In genomic region chr17:62961596-62962291, GRCm38 (mm10) we compare ENCODE assay signal across 9 mouse cellular contexts.
DNase-seq lines count a peak whose midpoint lies in the region; ATAC-seq and TF ChIP-seq lines count a peak whose summit lies in the region.
"Had no signal": no experiment of that assay in that cellular context is flagged by ENCODE, and none has a peak within 500 bp of the region (broad histone marks: within the 10 kb centered on the region; RNA-seq: fewer than 3 reads in every experiment).

No protein-coding gene starts in this region.

- no peaks in the 10 kb centered on the region; the same call in 1 of the 2 replicates for H3K4me1 ChIP-seq in lung, embryonic 16.5 days (replicated peaks; ENCODE audit: control insufficient read depth, insufficient read depth, low read length)
- H3K4me1 ChIP-seq in embryonic facial prominence, embryonic 14.5 days (ENCODE audit: control insufficient read depth, insufficient read depth, low read length), result peaks cover 29% of the 10 kb centered on the region
- no peaks in the 10 kb centered on the region for H3K4me1 ChIP-seq in kidney, adult 2 months (ENCODE audit: control insufficient read depth, insufficient read depth, low read length)
- H3K4me1 ChIP-seq in limb, embryonic 13.5 days, result peaks cover 22% of the 10 kb centered on the region
- peaks cover 8% of the 10 kb centered on the region for H3K4me1 ChIP-seq in forebrain, embryonic 12.5 days

- no peaks in the 10 kb centered on the region for H3K36me3 ChIP-seq in lung, embryonic 16.5 days (ENCODE audit: control insufficient read depth, insufficient read depth, low read length)
- no peaks in the 10 kb centered on the region for H3K36me3 ChIP-seq in embryonic facial prominence, embryonic 14.5 days (ENCODE audit: control insufficient read depth, insufficient read depth, low read length)
- H3K36me3 ChIP-seq in kidney, adult 2 months (ENCODE audit: control insufficient read depth, insufficient read depth, low read length), result no peaks in the 10 kb centered on the region
- H3K36me3 ChIP-seq in limb, embryonic 13.5 days, result no peaks in the 10 kb centered on the region
- H3K36me3 ChIP-seq in forebrain, embryonic 12.5 days (replicated peaks), result no peaks in the 10 kb centered on the region

- ATAC-seq in lung, embryonic 16.5 days (ENCODE audit: low read depth), result peak; percentile 51
- peak; percentile 81 for ATAC-seq in embryonic facial prominence, embryonic 14.5 days (ENCODE audit: low read depth)
- peak; percentile 83 for ATAC-seq in limb, embryonic 13.5 days (ENCODE audit: low FRiP score, low read depth)
- ATAC-seq in forebrain, embryonic 12.5 days (ENCODE audit: low FRiP score), result no peak
- ATAC-seq: inflammation-experienced regulatory T-cells, adult 6 months had no signal

- H3K27ac ChIP-seq in lung, embryonic 16.5 days (ENCODE audit: low read length), result no peak overlapping the region
- H3K27ac ChIP-seq in embryonic facial prominence, embryonic 14.5 days (replicated peaks; ENCODE audit: low read depth, low read length), result peak overlapping the region; percentile 46
- no peak overlapping the region for H3K27ac ChIP-seq in kidney, adult 2 months (ENCODE audit: insufficient read depth, low read depth, low read length)
- no peak overlapping the region for H3K27ac ChIP-seq in limb, embryonic 13.5 days
- H3K27ac ChIP-seq in forebrain, embryonic 12.5 days, result no peak overlapping the region

- TF ChIP-seq CTCF in kidney, adult 2 months (conservative IDR thresholded peaks at IDR 0.05; ENCODE audit: insufficient read depth, insufficient read length, low read depth, low read length), result no peak

- 54% methylated on average over 19 of the region's 19 CpGs for WGBS in lung, embryonic 16.5 days
- 44% methylated on average over 19 of the region's 19 CpGs for WGBS in embryonic facial prominence, embryonic 14.5 days
- 46% methylated on average over 19 of the region's 19 CpGs for WGBS in kidney, adult 2 months
- WGBS in limb, embryonic 13.5 days, result 47% methylated on average over 19 of the region's 19 CpGs
- WGBS in forebrain, embryonic 12.5 days, result 84% methylated on average over 19 of the region's 19 CpGs

- no peak overlapping the region for H3K9ac ChIP-seq in lung, embryonic 16.5 days (ENCODE audit: low read length)
- no peak overlapping the region for H3K9ac ChIP-seq in embryonic facial prominence, embryonic 14.5 days (ENCODE audit: low read depth, low read length)
- H3K9ac ChIP-seq in limb, embryonic 13.5 days, result no peak overlapping the region
- H3K9ac ChIP-seq in forebrain, embryonic 12.5 days, result no peak overlapping the region

- DNase-seq in lung, postnatal 25 days (ENCODE audit: low spot score), result no peak
- DNase-seq in embryonic facial prominence, embryonic 14.5 days (ENCODE audit: low spot score), result peak; percentile 93
- DNase-seq in kidney, adult 2 months, result peak; percentile 39
- no peak for DNase-seq in cerebellum, postnatal 36 days
- DNase-seq: cerebellum, adult 2 months had no signal

- TF ChIP-seq POLR2A in kidney, adult 2 months (IDR thresholded peaks at IDR 0.05; ENCODE audit: low read depth, low read length), result no peak

- no peak overlapping the region for H3K4me3 ChIP-seq in lung, embryonic 16.5 days (ENCODE audit: low read length)
- H3K4me3 ChIP-seq in embryonic facial prominence, embryonic 14.5 days (ENCODE audit: low read depth, low read length), result peak overlapping the region; percentile 2; the same call in 1 of the 2 replicates
- no peak overlapping the region for H3K4me3 ChIP-seq in kidney, adult 2 months (ENCODE audit: insufficient read depth, low read depth, low read length)
- no peak overlapping the region for H3K4me3 ChIP-seq in limb, embryonic 13.5 days
- H3K4me3 ChIP-seq in forebrain, embryonic 12.5 days (replicated peaks), result no peak overlapping the region

- no peaks in the 10 kb centered on the region for H3K9me3 ChIP-seq in lung, embryonic 16.5 days (ENCODE audit: control insufficient read depth, low read length)
- no peaks in the 10 kb centered on the region for H3K9me3 ChIP-seq in embryonic facial prominence, embryonic 14.5 days (ENCODE audit: control insufficient read depth, low read length)
- no peaks in the 10 kb centered on the region for H3K9me3 ChIP-seq in limb, embryonic 13.5 days
- H3K9me3 ChIP-seq in forebrain, embryonic 12.5 days, result no peaks in the 10 kb centered on the region

- H3K27me3 ChIP-seq in lung, embryonic 16.5 days (ENCODE audit: control insufficient read depth, insufficient read depth, low read depth, low read length), result no peaks in the 10 kb centered on the region
- H3K27me3 ChIP-seq in embryonic facial prominence, embryonic 14.5 days (replicated peaks; ENCODE audit: control insufficient read depth, insufficient read depth, low read length), result no peaks in the 10 kb centered on the region
- H3K27me3 ChIP-seq in kidney, adult 2 months (replicated peaks; ENCODE audit: control insufficient read depth, insufficient read depth, low read length), result no peaks in the 10 kb centered on the region
- no peaks in the 10 kb centered on the region for H3K27me3 ChIP-seq in limb, embryonic 13.5 days
- H3K27me3 ChIP-seq in forebrain, embryonic 12.5 days, result no peaks in the 10 kb centered on the region

- peak overlapping the region; percentile 2 for H3K4me2 ChIP-seq in lung, embryonic 16.5 days (ENCODE audit: low read depth, low read length)
- H3K4me2 ChIP-seq in embryonic facial prominence, embryonic 14.5 days (ENCODE audit: low read depth, low read length), result peak overlapping the region; percentile 31
- H3K4me2 ChIP-seq in limb, embryonic 13.5 days (replicated peaks), result peak overlapping the region; percentile 44
- no peak overlapping the region for H3K4me2 ChIP-seq in forebrain, embryonic 12.5 days

Comparison
In these comparisons a context has a peak if more than half of its experiments do, and no peak if none do; other contexts are left out.
1. DNase-seq: peak in embryonic facial prominence, embryonic 14.5 days (single experiment) and kidney, adult 2 months (single experiment); none in lung, postnatal 25 days (single experiment) and cerebellum, postnatal 36 days (0 of 2).